Mouse (Mus musculus): Measurements from ENCODE around the gene Nfib.

DNA sequence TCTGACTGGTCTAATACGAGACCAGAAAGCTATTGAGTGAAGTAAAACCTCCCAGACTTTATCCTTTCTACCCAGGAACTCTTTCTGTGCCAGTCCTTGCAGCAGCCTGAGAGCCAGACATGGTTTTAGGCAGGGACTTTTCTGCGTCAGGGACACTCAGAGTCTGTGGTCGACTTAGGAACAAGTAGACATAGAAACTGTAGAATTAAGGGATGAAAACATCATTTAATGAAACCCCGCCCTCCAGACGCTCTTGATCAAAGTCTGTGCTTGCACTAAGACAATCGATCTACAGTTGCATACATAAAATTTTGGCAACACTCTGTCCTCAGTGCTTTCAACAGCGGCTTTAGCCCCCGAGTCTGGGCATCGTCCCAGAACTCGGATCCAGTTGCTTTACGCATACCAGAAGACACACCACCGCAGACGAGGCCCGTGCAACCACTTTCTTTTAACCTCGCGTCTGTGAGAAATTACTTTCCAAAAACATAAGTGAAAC is 149.8 kb downstream of the Nfib start:
- no peak for TF ChIP-seq CTCF (IDR thresholded peaks at IDR 0.05; ENCODE audit: low read depth, low read length)
- no peak for TF ChIP-seq POLR2A (IDR thresholded peaks at IDR 0.05; ENCODE audit: extremely low read depth, insufficient read depth, low read length)

All from liver, adult 2 months (tissue).